Mouse (Mus musculus) kidney, adult 2 months (tissue): Measurements from ENCODE around the gene Zfp609.

Experiments used
- CTCF ChIP-seq: fragments of 200-500 bp; conservative IDR thresholded peaks from 2 replicates; pipeline ENCODE4 v1.5.1; 2011; ENCODE audit warnings: low read depth, mild to moderate bottlenecking, control low read depth, low read length, moderate library complexity, mixed read lengths; ENCODE audit not compliant: insufficient read depth, insufficient read length
- POLR2A ChIP-seq: fragments of 200-500 bp; IDR thresholded peaks from one replicate; pipeline ENCODE4 v1.6.1; 2011; ENCODE audit warnings: low read depth, low read length, control low read depth

DNA sequence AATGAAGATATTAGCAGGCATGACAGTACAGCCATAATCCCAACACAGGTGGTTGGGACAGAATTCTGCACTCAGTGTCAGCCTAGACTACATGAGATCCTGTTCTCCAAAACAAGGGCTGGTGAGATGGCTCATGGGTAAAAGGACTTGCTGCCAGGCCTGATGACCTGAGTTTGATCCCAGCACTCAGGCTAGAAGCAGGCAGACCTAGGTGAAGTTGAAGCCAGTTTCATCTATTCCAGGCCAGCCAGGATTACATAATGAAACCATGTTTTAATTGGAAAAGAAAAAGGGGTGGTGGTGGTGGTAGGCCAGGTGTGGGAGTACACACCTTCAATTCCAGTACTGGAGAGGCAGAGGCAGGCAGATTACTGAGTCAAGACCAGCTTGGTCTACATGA, 129.4 kb downstream of the Zfp609 start:
- TF ChIP-seq POLR2A (no peak), CTCF (no peak)
